Mouse (Mus musculus): ENCODE results near the gene Larp4b.

Larp4b gene

DNA sequence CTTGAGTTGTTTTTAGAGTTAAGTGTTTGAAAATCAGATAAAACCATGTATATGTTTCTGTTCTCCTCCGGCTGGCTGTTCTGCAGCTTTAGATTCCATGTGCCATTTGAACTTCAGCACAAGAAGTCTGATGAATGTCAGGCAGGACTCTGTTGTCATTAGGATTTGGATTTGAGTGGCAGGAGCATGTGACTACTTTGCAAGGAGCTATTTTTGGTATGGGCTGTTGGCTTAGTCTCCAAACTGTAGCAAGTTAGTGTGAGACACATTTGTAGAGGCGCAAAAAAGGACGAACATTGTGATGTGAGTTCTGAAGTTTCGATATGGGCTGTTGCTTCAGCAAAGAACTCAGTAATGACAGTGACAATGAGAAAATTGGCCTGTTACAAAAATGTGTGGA is 34.0 kb downstream of the Larp4b start:
- DNase-seq: no peak

DNA sequence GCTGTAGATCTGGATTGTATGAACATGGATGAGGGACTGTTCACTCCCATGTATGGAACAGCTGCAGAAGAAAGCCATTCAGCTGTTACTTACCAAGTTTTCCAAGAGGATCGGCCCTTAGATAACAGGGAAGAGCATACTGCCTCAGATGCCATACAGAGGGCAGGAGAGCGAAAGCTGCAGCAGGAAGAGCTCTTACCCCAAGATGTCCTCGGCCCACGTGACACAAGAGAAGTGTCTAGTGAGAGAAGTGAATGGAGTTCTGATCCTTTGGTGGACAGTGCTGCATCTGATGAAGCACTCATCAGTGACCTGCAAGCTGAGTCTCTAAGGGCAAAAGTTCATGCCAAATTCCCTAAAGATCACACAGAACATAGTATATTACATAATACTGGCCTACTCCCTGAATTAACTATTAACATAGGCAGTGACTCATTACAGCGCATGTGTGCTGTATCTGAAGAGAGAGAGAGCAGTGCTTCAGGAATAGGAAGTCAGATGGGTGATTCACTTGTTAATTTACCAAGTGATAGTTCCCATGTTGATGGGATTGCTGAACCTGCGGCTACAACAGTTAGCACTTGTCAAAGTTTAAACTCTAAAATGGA is 35.1 kb downstream of the Larp4b start:
- DNase-seq: no peak

DNA sequence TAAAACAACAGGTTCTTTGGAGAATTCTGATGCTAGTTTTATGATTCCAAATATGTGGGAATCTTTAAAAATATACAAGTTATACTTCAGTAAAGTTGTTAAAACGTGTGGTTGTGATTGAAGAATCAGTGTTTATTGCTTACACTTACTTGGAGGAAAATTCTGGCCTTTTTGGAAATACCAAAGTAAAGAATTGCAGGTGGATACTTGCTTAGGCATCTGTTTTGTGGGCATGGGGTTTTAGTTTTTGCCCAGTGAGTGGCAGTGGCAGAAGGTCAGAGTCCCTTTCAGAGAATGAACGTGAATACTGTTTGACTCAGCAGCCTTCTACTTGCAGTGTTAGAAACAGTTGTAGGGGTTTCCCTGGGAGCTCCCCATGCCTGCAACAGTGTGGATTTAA is 40.7 kb downstream of the Larp4b start:
- DNase-seq: no peak

DNA sequence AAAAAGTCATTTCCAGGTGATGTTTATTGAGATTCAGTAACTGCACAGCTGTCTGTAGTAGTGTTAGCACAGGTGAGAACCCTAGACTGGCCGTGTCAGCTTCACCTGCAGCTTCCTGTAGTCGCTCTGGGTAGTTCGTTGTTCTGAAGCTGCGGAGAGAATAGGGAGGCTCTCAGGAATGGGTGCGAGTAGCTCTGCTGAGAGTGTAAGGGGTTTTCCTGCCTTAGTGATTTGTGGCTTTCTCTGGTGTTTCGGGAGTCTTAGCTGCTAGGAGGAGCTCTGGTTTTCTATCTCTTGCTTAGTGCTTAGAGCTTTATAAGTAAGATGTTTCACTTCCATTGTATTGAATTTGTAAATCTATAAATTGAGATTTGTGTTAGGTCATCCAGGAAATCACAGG is 42.4 kb downstream of the Larp4b start:
- DNase-seq: no peak

DNA sequence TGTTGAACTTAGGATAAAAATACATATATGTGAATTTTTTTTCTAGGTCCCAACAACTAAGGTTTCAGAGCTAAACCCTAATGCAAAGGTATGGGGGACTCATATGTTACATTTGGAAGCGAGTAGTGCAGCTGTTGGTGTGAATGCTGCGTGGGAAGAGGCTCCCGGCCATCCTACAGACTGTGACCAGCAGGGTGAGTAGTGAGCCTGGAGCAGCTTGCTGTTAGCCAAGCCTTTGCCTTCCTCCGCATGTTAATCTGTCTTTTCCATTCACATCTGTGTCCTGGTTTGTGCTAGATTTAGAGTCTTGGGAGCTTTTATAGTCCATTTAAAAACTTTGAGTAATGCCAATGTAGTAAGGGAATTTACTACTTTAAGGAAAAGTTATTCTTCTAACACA is 43.1 kb downstream of the Larp4b start:
- DNase-seq: peak; percentile 32

DNA sequence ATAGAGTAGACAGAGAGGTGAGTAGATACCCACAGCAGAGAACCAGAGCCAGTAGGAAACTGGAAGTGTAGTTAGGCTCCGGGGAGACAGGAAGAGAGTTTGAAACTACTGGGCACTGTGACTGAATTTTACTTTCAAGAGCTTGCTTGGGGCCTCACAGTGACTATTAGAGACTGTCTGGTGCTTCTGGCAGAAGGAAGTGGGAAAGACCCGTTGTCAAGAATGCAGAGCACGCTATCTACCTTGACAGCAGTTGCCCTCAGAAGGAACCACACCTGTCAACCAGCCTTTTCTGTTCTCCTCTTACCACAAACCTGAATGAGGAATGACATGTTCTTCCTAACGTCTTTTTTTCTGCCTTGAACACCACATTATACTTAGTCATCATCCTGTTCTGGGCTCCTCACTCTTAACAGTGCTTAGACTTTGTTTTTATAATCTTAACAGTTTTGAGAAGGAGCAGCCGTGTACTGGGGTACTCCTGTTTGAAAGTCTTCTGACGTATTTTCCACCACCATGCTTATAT is 45.8 kb downstream of the Larp4b start:
- DNase-seq: no peak

DNA sequence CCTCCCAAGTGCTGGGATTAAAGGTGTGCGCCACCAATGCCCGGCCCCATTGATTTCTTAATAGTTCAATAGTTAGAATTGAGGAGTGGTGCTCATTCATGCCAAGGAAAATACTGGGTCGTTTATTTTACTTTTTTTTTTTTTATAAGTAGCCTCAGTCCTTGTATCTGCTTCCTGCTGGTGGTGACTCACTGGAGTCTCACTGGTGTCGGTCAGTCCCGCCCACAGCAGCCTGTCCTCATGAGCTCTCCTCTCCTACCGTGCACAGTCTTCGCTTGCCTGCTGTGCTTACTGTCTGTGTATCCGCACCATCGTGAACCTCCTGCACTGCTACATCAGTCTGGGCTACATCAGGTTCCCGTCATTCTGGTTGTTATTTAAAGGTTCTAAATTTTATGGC is 46.5 kb downstream of the Larp4b start:
- DNase-seq: no peak

DNA sequence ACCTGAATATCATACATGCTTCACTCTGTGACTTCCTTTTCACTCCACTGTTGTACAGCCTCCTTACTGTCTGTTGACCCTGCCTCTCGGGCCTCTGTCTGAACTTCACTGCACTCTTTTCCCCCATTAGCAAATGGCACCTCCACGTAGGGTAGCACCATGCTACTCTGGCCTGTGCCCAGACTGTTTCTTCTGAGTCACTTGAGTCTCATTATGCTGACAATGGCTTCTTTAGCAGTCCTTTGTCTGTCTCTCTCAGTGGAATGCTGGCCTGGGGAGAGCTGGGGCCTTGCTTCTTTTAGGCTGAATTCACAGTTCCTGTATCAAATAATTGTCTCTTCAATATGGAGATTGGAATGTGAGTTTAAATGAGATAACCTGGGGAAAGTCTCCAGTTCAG is 48.7 kb downstream of the Larp4b start:
- no peak for DNase-seq

DNA sequence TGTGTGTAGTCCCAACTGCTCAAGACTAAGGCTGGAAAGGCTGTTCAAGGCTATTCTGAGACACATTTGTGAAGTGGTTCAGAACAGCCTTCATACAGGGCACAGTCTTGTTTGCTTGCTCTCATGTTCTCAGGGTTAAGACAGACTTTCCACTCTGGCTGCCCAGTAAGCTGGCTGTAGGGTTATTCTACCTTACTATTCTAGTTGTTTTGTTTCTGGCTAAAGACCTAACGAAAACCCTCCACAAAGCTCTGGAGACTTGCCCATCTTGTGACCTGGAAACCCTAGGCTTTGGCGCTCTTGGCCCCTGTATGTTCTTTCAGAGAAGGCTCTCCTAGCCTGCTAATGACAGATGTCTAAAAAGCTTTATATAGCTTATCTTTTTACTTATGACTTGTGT is 55.1 kb downstream of the Larp4b start:
- no peak for DNase-seq

DNA sequence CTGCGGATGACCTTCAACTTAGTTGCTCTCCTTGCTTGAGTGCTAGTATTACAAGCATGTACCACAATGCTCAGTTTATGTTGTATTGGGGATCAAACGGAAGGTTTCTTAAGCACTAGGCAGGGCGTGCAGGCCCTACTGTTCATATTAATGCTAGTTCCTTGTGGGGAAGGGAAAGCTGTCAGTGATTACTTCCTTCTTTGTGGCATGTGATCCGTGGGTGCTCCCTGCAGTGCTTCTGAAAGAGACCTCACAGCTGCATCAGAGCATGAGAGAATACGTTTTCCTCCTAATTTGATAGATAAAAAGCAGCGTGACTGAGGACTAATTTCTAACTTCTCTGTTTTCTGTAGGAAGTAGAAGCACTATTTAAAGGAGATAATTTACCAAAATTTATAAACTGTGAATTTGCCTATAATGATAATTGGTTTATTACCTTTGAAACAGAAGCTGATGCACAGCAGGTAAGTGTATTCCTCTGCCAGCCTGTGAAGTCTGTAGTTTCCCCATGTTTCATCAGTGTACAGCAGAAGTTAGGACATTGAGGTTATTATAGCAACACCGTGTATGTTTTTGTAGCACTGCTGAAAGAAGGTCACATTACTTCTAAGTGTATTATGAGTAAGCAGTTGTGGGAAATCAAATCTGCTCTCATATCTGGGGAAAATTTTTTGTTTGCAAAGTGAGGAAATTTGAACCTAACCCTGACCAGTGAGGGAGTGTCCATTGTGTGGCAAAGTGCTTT is 56.0 kb downstream of the Larp4b start:
- no peak for DNase-seq

DNA sequence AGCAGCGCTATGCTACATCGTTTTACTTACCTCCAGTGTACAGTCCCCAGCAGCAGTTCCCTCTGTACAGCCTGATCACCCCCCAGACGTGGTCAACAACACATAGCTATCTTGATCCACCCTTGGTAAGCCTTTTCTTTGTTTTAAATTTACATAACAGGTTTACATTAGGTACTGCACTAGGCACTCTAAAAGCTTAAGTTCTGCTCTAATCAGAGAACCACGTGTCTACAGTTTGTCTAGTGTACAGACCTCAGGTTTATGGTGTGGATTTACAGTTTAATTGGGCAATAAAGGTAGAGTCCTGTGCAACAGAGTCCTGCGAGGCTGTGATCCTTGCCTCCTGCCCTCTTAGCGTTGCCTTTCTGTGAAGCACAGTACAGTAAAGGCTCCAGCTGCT is 57.4 kb downstream of the Larp4b start:
- DNase-seq: no peak

DNA sequence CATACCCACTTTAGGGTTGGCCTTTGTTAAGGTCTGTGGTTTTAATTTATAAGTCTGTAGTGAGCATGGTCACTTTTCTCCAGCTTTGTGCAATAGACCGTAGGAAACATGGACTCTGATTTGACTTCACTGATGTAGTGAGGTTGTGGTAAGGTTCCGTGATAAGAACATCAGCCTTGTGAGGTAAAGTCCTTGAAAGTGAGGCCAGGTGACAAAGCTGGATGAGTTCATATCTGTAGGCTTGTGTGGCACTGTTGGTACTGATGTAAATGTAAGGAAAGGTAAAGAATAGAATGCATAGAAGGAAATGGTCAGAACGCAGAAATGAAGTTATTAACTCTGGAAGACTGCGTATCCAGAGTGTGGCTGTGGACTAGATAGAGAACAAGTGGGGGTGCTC is 57.9 kb downstream of the Larp4b start:
- DNase-seq: no peak

DNA sequence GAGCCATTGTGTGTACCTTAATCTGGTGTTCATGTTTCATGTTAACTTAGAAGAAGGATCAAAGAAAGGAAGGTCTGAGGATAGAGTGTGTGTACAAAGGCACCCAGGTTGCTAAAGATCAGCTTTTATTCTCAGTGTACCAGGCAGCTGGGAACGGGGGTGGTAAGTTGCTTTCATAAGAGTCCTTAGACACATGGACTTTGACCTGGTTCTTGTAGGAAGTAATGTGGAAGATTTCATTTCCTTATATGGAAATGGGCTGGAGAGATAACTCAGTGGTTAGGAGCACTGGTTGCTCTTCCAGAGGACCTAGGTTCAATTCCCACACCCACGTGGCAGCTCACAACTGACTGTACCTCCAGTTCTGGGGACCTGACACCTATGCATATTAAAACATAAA is 58.6 kb downstream of the Larp4b start:
- DNase-seq: no peak

DNA sequence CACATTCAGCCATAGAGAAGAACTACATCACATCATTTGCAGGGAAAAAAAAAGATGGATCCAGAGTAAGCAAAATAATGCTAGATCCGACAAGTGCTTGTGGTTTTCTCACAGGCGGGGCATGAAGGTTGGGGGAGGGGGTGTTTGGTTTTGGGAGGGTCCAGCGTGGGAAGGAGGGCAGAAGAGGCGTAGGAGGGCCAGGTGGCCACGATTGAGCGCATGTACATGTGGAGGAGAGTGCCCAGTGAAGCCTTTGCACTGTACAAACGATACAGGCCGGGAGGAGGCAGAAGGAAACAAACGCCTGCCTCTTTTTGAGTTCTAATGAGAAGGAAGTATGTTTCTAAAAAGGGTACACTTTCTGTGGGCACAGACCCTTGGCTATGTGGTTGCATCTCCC is 60.1 kb downstream of the Larp4b start:
- DNase-seq: no peak

DNA sequence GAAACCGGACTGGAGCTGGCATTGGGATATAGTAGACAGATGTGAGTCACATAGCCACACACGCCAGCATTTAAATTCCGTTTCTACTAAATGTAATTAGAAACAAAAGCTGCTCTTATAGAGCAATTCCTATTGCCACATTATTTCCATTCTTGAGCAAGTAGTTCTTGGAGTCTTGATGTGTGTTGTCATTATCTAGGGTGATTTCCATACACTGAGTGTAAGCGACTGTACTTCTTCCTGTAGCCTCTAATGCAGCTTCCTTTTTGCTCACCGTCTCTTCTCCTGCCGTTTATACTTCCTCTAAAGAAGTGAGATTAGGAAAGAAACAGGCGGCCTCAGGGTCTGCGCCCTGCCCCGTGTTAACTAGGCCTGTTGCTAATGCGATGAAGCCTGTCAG is 65.6 kb downstream of the Larp4b start:
- no peak for DNase-seq

DNA sequence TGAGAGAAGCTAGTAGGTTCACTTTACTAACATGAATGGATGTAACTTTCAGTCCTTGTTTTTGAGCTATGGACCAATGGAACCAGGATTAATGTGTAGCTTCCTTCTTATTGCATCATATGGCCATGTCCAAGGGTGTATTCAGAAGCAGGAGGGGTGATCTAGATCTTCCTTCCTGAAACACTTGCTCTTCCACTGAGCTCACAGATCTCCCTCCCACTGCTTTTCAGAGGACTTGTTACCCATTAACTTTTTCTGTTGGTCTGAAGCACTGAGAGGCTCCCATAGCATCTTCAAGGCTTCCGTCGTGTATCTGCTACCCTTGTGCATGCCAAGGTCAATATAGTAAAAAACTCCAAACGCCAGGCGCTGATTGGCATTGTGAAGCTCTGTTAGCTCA is 69.2 kb downstream of the Larp4b start:
- DNase-seq: no peak

DNA sequence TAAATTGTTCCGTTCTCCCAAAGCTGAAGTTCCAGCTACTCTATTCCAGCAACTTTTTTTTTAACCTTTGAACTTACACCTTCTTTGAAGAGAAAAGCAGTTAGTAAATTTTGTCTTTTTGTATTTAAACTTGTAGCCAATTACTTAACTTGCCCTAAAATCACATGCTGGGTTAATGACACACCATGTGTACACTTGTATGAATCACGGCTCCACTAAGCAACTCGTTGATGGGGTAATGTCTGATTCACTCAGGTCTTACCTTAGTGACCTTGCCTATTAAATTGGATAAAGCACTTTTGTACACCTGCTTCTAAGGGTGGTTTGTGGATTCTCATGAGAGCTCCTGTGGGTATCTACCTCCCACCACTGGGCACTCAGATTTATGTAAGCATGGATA is 74.2 kb downstream of the Larp4b start:
- DNase-seq: no peak

DNA sequence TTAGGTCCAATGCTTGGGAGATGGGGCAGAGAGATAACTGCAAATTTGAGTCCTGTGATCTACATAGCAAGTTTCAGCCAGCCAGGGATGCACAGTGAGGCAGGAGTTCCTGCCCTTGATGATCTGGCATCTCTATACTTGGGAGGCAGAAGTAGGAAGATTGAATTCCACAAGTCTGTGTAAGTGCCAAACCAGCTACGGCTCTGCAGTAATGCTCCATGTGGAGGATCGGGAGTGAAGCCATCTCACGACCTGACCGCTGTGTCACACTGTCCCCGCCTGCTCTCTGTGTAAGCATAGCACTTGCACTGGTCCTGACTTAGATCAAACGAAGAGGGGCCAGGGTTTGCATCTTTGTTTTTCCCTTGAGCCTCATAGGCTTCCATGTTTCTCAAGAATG is 75.9 kb downstream of the Larp4b start:
- no peak for DNase-seq

DNA sequence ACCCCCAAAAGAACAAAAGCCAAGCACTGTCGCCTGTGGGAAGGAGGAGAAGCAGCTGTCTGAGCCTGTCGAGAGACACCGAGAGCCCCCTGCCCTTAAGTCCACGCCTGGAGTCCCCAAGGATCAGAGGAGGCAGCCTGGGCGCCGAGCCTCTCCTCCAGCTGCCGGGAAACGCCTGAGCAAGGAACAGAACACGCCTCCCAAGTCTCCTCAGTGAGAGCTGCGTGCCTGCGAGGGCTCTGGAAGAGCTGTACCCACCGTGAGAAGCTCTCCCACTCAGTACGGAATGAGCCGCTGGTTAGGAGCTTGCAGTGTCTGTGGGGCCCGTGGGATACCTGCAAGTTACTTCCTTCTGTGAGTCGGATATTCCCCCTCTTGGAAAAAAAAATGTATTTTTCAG is 77.0 kb downstream of the Larp4b start:
- DNase-seq: no peak

DNA sequence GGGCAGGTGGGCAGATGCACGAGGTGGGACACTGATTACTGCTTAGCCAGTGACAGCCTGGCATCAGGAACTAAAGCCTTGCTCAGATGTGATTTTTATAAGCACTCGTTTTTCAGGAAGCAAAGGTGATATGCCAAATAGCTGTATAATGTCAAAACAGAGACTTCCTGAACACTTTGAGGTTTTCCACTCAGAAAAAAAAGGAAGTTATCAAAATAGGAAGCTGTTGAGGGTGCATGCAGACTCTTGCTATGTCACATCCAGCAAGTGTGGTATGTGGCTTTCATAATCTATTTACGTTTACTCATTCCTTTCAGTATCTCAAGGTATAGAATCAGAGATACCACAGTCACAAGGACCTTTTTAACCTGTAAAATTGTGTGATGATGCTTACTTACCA is 79.7 kb downstream of the Larp4b start:
- DNase-seq: no peak

DNA sequence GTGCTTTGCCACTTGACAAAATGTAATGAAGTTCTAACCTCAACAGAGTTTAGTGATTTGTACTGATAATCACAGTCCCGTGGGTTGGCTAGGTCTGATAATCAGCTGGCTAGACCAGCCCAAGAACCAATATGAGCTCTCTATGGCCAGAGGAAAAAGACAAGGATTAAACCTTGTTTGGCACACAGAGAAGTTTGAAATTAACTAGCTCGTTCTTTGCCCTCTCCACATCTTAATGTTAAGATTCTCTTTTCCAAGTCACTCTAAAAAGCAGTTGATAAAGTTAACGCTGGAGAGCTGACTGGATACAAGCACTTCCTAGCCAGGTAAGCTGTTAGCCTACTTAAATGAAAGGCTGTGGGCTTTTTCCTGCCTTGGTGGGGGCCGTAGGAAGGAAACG is 81.5 kb downstream of the Larp4b start:
- DNase-seq: no peak

DNA sequence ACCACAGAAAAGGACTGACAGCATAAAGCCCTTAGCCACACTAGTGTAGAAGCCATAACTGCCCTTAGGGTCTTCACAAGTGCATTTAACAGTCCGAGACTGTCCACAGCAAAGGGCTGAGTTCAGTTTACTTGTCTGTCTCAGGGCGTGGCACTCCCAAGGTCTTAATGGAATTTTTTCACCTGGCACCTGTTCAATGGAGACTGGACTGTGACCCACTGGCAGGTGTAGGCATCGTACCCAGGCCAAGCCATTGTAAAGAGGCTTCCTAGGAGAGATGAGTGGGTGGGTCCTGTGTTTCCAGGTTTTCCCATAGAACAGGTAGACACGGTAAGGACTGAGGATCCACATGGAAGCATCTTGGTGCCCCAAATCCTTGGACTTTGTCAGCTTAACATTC is 84.6 kb downstream of the Larp4b start:
- no peak for DNase-seq

DNA sequence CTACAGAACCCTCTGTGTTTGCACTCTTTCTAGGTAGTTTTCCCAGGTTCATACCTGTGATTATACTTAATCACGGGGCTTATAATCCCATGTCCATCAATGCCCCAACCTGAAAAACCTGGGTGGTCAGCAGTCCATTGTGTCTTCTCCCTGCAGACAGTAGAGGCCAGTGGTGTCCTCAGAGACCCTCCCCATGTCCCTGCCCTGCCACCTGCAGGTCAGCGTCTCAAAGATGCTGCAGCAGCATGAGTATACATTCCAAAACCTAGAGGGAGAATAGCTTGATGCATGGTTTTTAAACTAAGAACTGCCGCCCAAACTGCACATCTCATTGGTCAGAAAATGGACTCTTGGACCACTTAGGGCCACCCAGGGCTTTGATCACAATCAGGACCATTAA is 85.0 kb downstream of the Larp4b start:
- no peak for DNase-seq

DNA sequence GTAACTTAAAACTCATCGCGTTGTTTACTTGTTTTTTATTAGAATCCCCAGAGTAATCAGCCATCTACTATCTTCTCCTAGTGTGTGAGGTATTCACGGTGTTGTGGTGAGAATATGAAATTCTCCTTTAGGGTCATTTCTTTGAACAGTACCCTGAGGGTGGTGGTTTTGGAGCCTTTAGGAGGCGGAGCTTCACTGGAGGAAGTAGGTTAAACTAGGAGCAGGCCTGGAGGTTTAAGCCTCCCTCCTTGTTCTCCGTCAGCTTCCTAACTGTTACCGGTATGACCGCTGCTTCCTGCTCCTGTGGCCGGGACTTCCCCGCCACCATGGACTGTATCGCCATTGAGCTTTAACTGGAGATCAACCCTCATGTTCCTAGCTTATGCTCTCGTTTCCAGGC is 86.5 kb downstream of the Larp4b start:
- no peak for DNase-seq

DNA sequence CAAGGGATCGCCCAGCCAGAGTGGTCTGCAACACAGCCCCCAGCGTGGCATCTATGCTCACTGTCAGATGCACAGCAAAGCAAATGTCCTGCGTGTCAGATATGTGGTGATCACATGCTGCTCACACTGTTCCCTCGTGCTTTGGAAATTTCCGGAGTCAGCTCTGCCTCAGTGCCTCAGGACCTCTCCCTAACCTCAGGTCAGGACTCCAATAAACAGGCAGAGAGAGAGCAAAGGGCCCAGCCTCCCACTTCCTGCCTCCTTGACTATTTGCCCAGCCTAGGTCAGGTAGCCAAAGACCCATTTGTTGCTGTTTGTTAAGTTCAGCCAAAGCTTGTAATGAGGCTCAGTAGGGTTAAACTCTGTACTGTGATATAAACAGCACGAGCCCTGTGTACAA is 87.4 kb downstream of the Larp4b start:
- DNase-seq: no peak
